Mouse (Mus musculus) ovary, adult 18-20 months (tissue): ENCODE results near the gene Igfbp3.

Experiments used
- DNase-seq: peaks from one replicate; pipeline ENCODE4 v3.0.0; 2022; ENCODE audit warnings: low spot score, mixed read lengths

The Igfbp3 gene

DNA sequence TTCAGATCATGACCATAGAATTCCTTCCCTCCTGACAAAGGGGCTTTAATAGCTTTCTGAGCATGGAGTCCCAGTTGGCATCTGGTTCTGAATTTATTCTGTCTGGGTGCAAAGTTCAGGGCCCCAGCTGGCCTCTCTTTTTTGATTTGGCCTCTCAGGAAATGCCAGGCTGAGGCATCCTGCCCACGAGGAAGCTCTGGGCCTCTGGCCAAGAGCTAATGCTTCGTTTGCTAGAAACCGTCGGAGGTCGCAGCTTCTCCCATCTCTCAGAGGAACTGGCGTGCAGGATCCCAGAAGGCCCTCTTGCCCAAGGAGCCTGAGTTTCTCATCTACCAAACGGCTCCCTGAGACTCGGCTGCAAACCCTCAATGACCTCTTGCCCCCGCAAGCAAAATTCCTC, 2.5 kb downstream of the Igfbp3 start:
- DNase-seq = no peak

DNA sequence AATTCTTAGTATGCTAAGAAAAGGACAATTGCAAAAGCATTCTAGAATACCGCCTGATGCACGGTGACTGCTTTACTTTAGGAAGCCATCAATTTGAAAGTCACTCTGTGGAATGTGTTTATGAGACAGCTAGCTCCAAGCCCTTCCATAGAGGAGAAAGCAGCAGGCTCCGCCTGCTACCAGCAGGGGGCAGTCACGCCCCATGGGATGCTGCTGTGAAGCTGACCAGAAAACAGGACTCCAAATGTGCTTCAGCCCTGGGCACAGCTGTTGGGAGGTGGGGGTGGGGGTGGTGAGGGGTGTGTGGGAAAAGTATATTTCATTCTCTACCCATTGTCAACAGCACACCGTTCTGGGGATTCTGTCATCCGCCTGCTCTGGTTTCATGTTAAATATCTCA, 3.4 kb downstream of the Igfbp3 start:
- peak; percentile 35 for DNase-seq

DNA sequence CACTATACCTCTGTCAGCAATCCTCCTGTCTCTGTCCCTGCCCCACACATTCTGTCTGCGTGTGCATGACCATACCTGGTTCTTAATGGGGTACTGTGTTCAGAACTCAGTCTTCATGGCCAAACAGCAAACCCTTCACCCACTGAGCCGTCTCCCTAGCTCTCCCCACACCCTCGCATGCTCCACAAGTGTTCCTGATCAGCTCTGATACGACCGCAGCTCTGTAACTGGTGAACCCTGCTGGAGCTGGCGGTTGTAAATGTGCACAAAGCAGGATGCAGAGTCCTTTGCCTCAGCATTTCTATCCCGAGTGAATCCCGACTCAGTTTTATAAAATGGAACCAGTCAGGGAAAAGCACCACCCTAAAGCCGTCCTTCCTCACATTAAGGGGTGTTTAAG, 9.9 kb downstream of the Igfbp3 start:
- DNase-seq = no peak

DNA sequence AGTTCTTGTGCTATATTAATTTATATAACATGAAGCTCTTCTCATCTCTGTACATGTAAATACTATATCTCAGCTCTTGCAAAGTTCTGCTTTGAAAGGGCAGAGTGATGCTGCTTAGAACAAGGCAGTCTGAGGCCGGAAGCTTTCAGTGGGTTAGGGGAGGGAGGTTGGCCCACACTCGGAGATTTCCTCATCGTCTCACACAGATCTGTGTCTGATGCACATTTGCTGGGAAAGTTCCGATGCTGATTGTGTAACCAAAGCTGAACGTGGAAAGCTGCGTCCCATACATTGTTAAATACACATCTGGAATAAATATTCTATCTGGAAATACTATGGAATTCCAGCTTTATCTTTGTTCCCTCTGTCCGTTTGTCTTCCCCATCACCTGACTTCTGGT, 11.5 kb downstream of the Igfbp3 start:
- no peak for DNase-seq

DNA sequence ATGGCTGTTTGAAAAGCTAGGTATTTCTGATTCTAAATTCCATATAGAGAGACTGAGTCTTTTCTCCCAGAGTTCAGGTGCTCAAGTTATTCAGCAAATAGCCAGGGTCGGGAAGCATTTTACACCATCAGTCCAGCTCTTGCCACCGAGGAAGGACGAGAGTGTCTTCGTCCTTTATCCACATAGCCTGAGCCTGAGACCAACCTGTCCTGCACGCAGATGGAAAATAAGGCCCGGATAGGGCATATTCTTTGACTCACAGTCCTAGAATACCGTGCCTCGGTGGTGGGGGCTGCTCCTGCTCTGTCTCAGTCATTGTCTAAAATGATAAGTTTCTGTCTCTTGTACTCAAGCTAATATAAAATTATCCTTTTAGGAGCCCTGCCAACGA, 13.3 kb downstream of the Igfbp3 start:
- DNase-seq = no peak

DNA sequence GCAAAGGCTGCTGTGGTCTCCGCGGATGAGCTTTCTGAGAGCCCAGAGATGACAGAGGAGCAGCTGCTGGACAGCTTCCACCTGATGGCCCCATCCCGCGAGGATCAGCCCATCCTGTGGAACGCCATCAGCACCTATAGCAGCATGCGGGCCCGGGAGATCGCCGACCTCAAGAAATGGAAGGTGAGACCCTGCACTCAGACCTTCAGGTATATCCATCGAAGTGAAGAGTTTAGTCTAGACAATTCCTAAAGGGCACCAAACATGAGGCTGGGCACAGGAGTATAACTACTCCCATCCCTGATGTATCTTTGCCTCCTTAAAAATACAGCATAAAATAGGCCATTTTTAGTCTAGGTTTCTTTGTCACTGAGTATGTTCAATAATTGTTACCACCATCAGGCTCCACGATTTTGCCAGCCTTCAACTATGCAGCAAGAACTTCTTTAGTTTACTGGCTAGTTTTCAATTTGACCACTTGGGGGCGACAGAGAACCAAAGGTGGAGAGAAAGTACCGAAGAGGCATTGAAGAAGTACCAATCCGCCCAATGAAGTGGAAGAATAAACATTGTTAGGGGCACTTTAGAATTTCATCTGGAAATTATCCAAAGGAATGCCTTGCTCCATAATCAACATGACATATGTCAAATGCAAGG, 13.9 kb downstream of the Igfbp3 start:
- DNase-seq = no peak

DNA sequence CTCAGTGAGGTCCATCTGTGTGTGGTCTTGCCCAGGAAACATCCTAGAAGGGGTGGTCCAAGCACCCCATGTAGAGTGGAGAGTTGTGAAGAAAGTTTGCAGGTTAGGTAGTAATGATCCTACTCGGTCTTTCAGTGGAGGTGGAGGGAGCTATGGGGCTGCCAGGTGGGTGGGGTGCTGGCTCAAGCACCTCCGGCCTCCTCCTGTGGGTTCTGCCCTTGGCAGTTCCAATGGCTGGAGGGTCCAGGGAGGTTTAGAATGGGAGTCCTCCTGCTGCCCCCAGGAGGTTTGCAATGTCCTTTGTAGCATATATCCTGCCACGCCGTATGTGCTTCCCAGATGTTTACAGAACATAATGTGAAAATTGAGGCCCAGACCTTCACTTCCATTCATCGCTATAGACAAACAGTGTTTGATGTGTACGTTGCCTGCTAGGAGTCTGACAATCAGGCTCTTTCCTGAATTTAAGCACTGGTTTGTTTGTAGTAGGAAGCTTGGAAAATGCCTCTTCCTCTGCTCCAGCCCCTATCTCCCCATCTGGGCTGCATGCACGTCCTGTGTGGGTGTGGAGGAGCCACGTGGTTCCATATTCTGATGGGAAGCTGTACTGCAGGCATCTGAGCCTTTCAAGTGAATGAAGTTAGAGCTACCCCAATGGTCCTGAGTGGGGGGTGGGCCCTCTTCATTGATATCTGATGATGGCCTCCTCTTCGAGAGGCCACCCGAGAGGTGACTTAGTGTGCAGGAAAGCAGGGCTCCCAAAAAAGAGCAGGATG, 15.1 kb downstream of the Igfbp3 start:
- no peak for DNase-seq

DNA sequence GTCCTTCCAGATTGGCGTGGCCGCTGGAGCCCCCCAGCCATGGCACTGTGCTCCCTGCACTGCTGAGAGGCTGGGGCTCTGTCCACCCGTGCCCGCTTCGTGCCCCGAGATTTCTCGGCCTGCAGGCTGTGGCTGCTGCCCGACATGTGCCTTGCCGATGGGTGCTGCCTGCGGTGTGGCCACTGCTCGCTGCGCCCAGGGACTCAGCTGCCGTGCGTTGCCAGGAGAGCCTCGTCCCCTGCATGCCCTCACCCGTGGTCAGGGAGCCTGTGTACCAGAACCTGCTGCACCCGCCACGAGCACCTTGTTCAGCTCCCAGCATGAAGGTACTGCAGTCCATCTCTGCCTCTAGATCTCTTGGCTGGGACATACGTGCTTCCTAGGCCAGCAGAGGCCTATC, 15.7 kb downstream of the Igfbp3 start:
- no peak for DNase-seq

DNA sequence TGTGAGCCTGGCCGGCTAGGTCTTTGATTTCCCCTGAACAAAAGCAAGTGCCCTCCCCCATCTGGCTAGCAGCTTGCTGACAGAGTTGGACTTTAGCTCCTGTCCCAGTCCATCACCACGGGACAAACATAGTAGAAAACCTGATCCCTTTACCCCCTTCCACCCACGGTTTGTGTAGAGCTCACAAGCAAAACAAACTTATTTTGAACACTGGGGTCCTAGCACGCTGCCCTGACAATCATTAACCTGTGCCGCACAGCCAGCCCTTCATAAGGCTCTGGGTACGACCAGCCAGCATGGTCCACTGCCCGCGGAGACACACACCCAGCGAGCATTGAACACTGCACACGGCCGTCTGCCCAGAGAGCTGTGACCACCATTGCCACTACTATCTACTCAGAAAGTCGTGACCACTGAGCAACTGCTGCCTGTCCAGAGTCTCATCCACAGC, 16.2 kb downstream of the Igfbp3 start, which contains the start of gene Igfbp1:
TSS of gene Igfbp1 (plus strand) at position 292 of the 451 bp plus-strand sequence.
- no peak for DNase-seq

DNA sequence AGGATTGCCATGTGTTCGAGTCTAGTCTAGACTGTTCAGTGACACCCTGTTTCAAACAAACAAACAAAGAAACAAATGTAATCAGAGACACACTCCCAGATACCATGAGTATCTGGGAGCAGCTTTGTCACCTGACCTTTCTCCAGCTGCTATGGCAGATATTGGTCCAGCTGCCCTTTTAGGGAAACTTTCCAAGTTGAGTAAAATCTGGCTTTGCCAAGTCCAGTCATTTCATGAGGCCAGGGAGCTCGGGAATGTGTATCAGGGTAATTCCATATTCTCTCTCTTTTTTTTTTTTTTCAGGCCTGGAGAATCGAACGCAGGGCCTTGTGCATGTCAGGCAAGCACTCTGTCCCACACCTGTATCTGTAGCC, 18.4 kb downstream of the Igfbp3 start:
- DNase-seq = no peak

DNA sequence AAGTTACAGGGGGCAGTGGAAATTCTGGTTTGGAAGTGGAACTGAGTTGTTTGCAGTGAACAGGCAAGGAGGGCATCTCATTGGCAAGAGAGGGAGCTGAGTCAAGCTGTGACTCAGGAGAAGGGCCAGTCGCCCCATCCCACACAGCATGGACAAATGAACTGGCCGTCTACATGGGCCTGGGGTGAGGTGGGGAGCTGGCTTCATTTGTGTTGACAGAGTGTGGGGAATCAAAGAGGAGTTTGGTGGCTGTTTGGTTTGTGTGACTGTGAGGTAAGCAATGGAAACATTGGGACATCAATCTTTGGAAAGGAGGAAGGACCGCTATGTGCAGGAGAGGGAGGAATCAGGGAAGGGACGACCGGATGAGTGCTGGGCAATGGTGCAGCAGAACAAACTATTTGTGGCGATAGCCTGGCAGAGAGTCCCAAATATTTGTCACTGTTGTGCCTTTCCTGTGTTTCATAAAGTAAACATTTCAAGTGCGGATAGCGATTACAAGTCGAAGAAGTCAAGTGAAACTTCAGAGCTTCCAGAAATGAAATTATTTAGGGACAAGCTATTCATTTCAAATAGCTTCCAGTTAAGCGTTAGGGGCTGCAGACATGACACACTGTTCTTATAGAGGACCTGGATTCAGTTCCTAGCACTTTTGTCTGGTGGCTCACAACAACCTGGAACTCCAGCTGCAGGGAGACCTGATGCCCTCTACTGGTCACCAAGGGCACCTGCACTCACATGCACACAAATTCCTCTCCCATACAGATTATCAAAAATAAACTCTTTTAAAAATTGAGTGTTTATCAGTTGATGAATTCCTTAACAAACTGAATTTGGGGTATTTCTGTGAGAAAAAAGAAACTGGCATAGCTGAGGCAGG, 19.1 kb downstream of the Igfbp3 start:
- DNase-seq = no peak

DNA sequence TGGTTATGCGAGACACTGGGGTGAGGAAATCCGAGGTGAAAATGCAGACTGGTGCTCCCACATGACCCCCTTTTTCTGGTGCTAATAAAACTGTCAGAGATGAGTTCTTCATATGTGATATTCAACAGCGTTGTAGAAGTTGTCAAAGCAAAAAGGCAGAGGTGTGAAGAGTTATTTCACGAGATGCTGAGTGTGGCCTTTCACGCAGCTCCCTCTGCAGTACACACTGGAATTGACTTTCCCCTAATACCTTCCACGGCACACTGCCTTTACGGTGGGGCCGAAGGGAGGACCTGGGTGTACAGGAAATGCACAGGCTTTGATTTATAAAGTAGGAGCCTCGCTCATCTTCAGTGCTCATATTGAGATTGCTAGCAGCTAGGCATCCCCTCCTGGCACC, 20.6 kb downstream of the Igfbp3 start:
- DNase-seq = no peak

DNA sequence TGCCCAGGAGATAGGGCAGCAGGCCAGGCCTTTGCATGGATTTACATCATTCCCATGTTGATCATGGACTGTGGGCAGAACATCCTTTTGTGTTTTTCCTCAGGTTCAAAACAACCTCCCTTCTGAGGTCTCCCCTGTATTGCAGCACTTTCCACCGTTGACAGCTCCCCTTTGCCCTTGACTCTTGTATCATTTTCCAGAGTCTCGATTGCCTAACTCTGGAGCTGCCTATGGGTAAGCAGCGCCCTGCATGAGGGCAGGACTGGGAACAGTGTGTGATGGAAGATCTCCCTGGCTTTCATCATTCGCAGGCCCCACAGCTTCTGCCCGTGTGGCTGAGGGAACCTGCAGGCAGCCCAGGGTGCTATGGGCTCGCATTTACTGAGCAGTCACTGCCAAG, 21.0 kb downstream of the Igfbp3 start:
- DNase-seq = no peak

DNA sequence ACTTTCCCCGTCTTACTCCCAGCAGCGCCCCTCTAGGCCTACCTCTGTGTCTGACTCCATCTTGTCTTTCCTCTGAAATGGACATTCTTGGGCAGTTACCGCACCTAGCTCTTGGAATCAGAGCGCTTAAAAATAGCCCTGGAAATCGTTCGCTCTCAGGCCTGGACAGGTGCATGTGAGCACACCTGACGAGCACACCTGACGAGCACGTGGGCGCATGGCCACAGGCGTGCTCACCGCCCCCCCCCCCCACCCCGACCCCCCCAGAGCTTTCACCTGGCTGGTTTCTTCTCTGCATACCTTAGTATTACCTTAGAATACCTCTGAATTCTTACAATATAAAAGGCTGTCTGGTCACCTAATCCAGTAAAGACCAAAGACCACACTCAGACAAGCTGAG, 25.3 kb downstream of the Igfbp3 start, which contains the start of gene Gm11985:
TSS of gene Gm11985 (minus strand) at position 101 of the 400 bp plus-strand sequence.
- DNase-seq = no peak

DNA sequence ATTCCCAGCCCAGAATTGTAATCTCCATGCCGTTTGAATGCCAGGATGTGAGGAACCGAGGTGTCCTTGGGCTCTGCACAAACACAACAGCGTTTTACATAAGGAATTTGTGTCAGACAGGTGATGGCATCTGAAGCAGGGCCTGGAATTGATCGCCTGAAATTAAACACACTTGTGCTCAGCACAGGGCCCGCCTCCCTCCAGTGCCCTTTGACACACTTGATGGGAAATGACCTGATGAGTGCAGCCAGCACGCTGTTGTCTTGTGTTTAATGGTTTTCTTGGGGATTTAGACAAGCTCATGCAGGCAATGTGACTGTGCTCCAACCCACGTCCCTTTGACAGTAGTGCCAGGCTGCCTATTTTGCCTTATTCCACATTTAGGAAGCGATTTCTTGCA, 26.3 kb downstream of the Igfbp3 start:
- DNase-seq = no peak

DNA sequence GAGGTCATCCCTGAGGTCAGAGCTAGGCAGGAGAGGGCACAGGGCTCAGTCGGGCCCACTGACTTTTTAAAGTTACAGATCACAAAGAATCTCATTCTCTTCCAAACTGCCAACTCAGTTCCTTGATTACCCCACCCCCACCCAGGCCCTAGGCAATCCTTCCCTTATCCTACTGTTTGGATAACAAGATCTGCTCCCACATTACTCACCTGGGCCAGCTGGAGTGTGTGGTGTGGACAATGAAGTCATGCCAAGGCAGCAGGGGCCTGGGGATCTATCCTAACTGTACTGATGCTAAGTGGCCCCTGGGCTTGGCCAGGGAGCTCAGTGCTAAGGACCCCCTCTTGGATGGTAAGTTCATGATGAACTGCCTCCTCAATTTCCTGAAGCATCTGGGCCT, 29.3 kb downstream of the Igfbp3 start:
- no peak for DNase-seq

DNA sequence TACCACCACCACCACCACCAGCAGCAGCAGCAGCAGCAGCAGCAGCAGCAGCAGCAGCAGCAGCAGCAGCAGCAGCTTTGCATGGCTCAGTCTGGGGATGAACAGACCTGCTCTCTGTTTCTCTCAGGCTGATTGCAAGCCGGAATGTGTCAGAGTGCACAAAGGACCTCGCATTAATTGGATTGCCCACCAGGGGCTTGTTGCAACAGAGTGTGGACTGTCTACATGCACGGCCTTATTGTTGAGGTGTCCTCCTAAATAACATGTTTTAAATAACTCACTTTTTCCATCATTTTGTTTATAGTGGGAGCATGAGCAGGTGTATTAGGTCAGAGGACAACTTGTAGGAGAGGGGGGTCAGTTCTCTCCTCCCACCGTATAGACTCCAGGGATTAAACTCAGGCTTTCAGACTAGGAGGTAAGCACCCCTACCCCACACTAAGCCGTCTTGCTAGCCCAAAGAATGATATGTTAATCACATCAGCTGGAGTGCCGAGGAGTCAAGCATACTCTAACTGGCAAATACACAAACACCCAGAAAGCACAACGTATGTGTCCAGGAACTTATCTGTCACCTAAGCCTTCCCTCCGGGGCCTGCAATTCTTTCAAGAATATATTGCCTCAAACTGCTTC, 31.2 kb downstream of the Igfbp3 start:
- DNase-seq = no peak

DNA sequence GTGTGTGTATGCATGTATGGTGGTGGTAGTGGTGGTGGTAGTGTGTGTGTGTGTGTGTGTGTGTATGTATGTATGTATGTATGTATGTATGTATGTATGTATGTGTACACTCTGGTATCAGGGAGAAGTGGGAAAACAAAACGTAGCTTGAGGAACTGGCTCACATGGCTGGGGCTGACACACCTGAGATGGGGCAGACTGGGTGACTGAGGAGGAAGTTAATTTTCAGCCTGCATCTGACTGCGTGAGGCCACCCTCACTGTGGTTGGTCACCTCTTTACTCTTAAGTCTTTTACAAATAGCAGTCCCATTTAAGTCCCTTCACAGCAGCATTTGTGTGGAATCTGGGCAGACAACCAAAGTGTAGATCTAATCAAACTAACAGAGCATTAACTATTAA, 34.4 kb downstream of the Igfbp3 start:
- DNase-seq = no peak

DNA sequence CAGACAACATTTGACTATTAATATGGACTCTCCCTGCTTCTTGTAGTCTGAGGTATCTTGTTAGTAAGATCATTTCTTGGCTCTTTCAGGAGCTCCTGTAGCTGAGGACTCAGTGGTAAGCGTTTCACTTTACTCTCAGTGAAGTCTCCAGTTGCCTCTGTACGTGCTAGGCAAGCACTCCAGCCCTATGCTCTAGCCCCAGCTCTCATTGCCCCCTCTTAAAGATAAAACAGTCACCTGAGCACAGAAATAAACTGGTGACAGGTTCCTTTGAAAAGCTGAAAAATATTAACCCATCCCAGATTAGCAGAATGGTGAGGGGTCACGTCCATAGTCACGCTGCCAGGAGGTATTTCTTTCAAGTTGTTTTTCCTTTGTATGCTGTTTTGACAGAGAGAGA, 35.0 kb downstream of the Igfbp3 start:
- no peak for DNase-seq

DNA sequence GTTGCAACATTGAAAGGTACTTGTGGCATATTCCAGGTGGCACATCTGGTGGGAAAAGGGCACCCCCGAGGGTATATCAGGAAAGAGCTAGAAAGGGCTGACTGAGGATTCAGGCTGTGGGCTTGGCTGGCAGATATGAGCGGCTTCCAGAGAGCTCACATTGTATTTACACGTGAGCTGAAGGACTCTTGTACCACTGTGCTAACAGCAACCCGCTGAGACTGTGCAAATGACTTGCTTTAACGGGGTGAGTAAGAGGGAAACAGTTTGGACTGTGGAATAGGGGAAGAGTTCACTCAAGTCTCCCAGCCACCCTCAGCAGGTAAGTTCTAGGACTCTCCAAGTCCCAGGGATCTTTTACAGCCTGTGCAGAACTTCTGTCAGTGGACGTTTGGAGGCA, 40.1 kb downstream of the Igfbp3 start:
- no peak for DNase-seq

DNA sequence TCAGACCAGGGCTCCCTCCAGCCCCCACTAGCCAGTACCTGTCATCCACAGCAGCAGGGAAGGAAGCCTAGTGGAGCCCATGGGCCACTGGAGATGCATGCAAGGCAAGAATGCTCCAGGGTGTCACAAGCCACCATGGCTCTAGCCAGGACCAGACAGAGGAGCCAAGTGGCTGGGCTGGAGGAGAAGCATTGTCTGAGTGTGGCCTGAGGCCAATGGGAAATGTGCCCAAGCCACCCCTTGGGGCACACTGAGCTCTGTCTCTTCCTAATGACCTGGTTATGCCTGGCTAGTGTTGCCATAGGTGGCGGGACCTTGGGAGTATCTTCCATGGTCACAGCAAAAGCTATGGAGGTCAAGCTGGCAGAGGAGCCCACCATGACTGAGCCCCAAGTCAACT, 44.1 kb downstream of the Igfbp3 start:
- DNase-seq = no peak

DNA sequence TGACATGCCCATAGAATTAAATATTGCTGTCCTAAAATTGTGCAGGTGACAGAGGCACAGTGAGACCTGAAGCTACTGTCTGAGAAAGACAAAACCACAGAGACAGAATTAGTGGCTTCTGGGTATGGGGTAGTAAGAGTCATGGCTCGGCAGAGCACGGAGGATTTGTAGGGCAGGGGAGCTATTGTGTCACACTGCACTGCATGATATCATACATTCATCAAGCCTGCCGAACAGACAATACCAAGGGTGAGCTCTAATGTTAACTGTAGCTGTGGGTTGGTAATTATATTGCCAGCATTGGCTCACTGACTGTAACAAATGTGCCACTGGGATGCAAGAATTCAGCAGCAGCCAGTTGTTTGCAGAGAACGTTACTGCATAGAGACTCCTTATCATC, 49.3 kb downstream of the Igfbp3 start:
- no peak for DNase-seq
